Mouse (Mus musculus) Patski (cell line): ENCODE results near the gene Mtch1. TPM values are rescaled to one million over a fixed set of nuclear protein-coding genes. Genes with fewer than 3 reads are reported as not detected.

Experiments
- ATAC-seq: fragments of 100-300 bp; one replicate; pipeline ENCODE4 v1.8.0; 2021
- CTCF ChIA-PET: fragments of 350-600 bp; sonication (Branson Sonifier 250); formaldehyde crosslinking; loops from one replicate; lab custom pipeline; 2022; ENCODE audit warnings: inconsistent platforms; lab: Charles Lee
- POLR2A ChIA-PET: fragments of 350-600 bp; sonication (Branson Sonifier 250); formaldehyde crosslinking; loops from one replicate; lab custom pipeline; 2022; ENCODE audit warnings: antibody characterized with exemption, inconsistent platforms; lab: Charles Lee
- DNase-seq: peaks from one replicate; pipeline ENCODE4 v3.0.0-alpha.2; 2011; ENCODE audit warnings: low read depth, low spot score
- H3K27me3 ChIP-seq: fragments of 371-371 bp; one replicate; pipeline ENCODE4 v1.5.1; 2021
- CTCF ChIP-seq: fragments of 100-300 bp; IDR thresholded peaks from one replicate; pipeline ENCODE4 v1.5.1; 2021
- in situ Hi-C: fragments of 300-500 bp; cut with MboI; formaldehyde crosslinking; loops from 3 replicates; pipeline ENCODE4 v1.11.1; 2018; ENCODE audit warnings: low pct_unique_long_range_greater_than_20kb, mixed read lengths
- polyA plus RNA-seq: library from polyadenylated mRNA; unstranded; gene quantifications from one replicate; pipeline ENCODE4 v1.2.3, GENCODE M21; 2021

Mtch1 gene
- polyA plus RNA-seq, 1 experiment from 2014 or later, result 349 TPM

GRCm38 (mm10) chr17:29300926-29301325, 46.8 kb downstream of the Mtch1 start:
- in situ Hi-C loops, result no loop called here

GRCm38 (mm10) chr17:29299282-29299681, 48.5 kb downstream of the Mtch1 start:
- no peaks in the 10 kb centered on the region for H3K27me3 ChIP-seq
- no peak for ATAC-seq
- in situ Hi-C loops, result no loop called here
- DNase-seq, result peak; percentile 10
- ChIA-PET CTCF (no interaction called here), POLR2A (no interaction called here)
- no peak for TF ChIP-seq CTCF

More at GRCm38 (mm10) chr17:29300926-29301325, 46.8 kb downstream of the Mtch1 start:
- DNase-seq, result no peak
- no peak for ATAC-seq
- no peaks in the 10 kb centered on the region for H3K27me3 ChIP-seq
- POLR2A ChIA-PET, result interaction anchor here (1.3 kb wide), 1 partner anchor 14 kb away, joined by 3 read pairs; no protein-coding TSS in a partner anchor
- TF ChIP-seq CTCF, result no peak
- CTCF ChIA-PET, result interaction anchor here (1.1 kb wide), 1 partner anchor 11 kb away, joined by 3 read pairs; no protein-coding TSS in a partner anchor

GRCm38 (mm10) chr17:29297813-29298212, 49.9 kb downstream of the Mtch1 start:
- ATAC-seq, result no peak
- ChIA-PET POLR2A (interaction anchor here (1.3 kb wide), 1 partner anchor 58 kb away, joined by 3 read pairs; no protein-coding TSS in a partner anchor), CTCF (interaction anchor here (1.0 kb wide), 1 partner anchor 9 kb away, joined by 3 read pairs; no protein-coding TSS in a partner anchor)
- H3K27me3 ChIP-seq, result no peaks in the 10 kb centered on the region
- in situ Hi-C loops, result no loop called here
- no peak for DNase-seq
- TF ChIP-seq CTCF, result no peak

- H3K27me3 ChIP-seq, result no peaks in the 10 kb centered on the region
- ChIA-PET CTCF (interaction anchor here (1.0 kb wide), 1 partner anchor 9 kb away, joined by 3 read pairs; no protein-coding TSS in a partner anchor), POLR2A (interaction anchor here (1.3 kb wide), 1 partner anchor 59 kb away, joined by 3 read pairs; no protein-coding TSS in a partner anchor)
- in situ Hi-C loops, result no loop called here
- no peak for TF ChIP-seq CTCF
- no peak for ATAC-seq
- DNase-seq, result no peak
Measured at GRCm38 (mm10) chr17:29297321-29297720, 50.4 kb downstream of the Mtch1 start.

GRCm38 (mm10) chr17:29295835-29296234, 51.9 kb downstream of the Mtch1 start:
- in situ Hi-C loops, result no loop called here
- ATAC-seq, result no peak

GRCm38 (mm10) chr17:29293807-29294605, 53.7 kb downstream of the Mtch1 start:
- in situ Hi-C loops, result no loop called here
- DNase-seq (no peak), ATAC-seq (no peak)
- TF ChIP-seq CTCF, result no peak
- H3K27me3 ChIP-seq, result no peaks in the 10 kb centered on the region
- ChIA-PET CTCF (no interaction called here), POLR2A (no interaction called here)

More at GRCm38 (mm10) chr17:29295835-29296234, 51.9 kb downstream of the Mtch1 start:
- ChIA-PET POLR2A (no interaction called here), CTCF (no interaction called here)
- TF ChIP-seq CTCF, result no peak
- H3K27me3 ChIP-seq, result no peaks in the 10 kb centered on the region
- DNase-seq, result no peak

- DNase-seq (no peak), ATAC-seq (no peak)
- CTCF ChIA-PET, result no interaction called here
- TF ChIP-seq CTCF, result no peak
- POLR2A ChIA-PET, result no interaction called here
- in situ Hi-C loops, result no loop called here
- H3K27me3 ChIP-seq, result no peaks in the 10 kb centered on the region
Measured at GRCm38 (mm10) chr17:29292996-29293395, 54.7 kb downstream of the Mtch1 start.

GRCm38 (mm10) chr17:29291793-29292192, 55.9 kb downstream of the Mtch1 start:
- TF ChIP-seq CTCF, result no peak
- POLR2A ChIA-PET, result no interaction called here
- in situ Hi-C loops, result no loop called here
- CTCF ChIA-PET, result no interaction called here
- DNase-seq (no peak), ATAC-seq (no peak)
- H3K27me3 ChIP-seq, result no peaks in the 10 kb centered on the region

GRCm38 (mm10) chr17:29282216-29282952, 65.3 kb downstream of the Mtch1 start:
- ChIA-PET POLR2A (no interaction called here), CTCF (no interaction called here)
- in situ Hi-C loops, result no loop called here
- no peaks in the 10 kb centered on the region for H3K27me3 ChIP-seq
- no peak for TF ChIP-seq CTCF
- ATAC-seq, result no peak
- DNase-seq, result no peak

Other genes starting within 250 kb of the Mtch1 start
- gene Rab44, start 233.8 kb downstream of the Mtch1 start, polyA plus RNA-seq, result 0.04 TPM
- gene Cpne5, start 109.8 kb downstream of the Mtch1 start, polyA plus RNA-seq, result 0.26 TPM
- gene Ppil1, start 83.7 kb downstream of the Mtch1 start, polyA plus RNA-seq, result 54.0 TPM
- 130 TPM for gene BC004004, start 79.1 kb downstream of the Mtch1 start, polyA plus RNA-seq
- not detected for gene Pi16, start 30.3 kb downstream of the Mtch1 start, polyA plus RNA-seq
- 0.46 TPM for gene Fgd2, start 13.0 kb upstream of the Mtch1 start, polyA plus RNA-seq
- 48.0 TPM for gene Pim1, start 142.8 kb upstream of the Mtch1 start, polyA plus RNA-seq
- gene Gm17657, start 201.7 kb upstream of the Mtch1 start, polyA plus RNA-seq, result not detected
- gene Tbc1d22b, start 201.9 kb upstream of the Mtch1 start, polyA plus RNA-seq, result 21.9 TPM
- 0.33 TPM for gene Tmem217, start 204.5 kb upstream of the Mtch1 start, polyA plus RNA-seq